Mouse (Mus musculus) left cerebral cortex, adult 9 months (tissue): Measurements from ENCODE around the gene Gng12.

Source experiments
- DNase-seq, 2 experiments: peaks; one replicate each; pipeline ENCODE4 v3.0.0; 2022; ENCODE audit warnings: low spot score in 2 of 2

The Gng12 gene

GRCm38 (mm10) chr6:67056108-67056888 is 160.1 kb downstream of the Gng12 start:
- no peak for DNase-seq

- DNase-seq: no peak
Measured at GRCm38 (mm10) chr6:67056889-67057564, 160.8 kb downstream of the Gng12 start.

GRCm38 (mm10) chr6:67057574-67057973 is 161.4 kb downstream of the Gng12 start:
- DNase-seq: no peak

GRCm38 (mm10) chr6:67057991-67058696 is 161.9 kb downstream of the Gng12 start:
- DNase-seq: no peak

- DNase-seq: no peak
Measured at GRCm38 (mm10) chr6:67060057-67060456, 163.9 kb downstream of the Gng12 start.

GRCm38 (mm10) chr6:67069219-67069762 is 173.1 kb downstream of the Gng12 start:
- no peak for DNase-seq

- no peak for DNase-seq
Measured at GRCm38 (mm10) chr6:67069800-67070315, 173.7 kb downstream of the Gng12 start.
